Mouse (Mus musculus) intestine, embryonic 15.5 days (tissue): ENCODE measurements around the gene Ppfia4. TPM values are rescaled to one million over a fixed set of nuclear protein-coding genes. Genes with fewer than 3 reads are reported as not detected.
A peak's percentile ranks its signal among the peaks of the same experiment; 100 is the strongest.

Source experiments
- ATAC-seq: fragments of 200-750 bp; cut with Nextera tagmentation; 2 replicates; pipeline ENCODE4 v1.8.0; 2017; ENCODE audit warnings: moderate TSS enrichment, moderate library complexity
- H3K27ac ChIP-seq: fragments of 300-500 bp; sonication (generic); 2 replicates; pipeline ENCODE4 v1.5.1; 2015; ENCODE audit warnings: mild to moderate bottlenecking, inconsistent platforms
- H3K27me3 ChIP-seq: fragments of 300-500 bp; sonication (generic); replicated peaks from 2 replicates; pipeline ENCODE4 v1.6.1; 2015; ENCODE audit warnings: inconsistent platforms
- H3K36me3 ChIP-seq: fragments of 300-500 bp; sonication (generic); 2 replicates; pipeline ENCODE4 v1.6.1; 2015; ENCODE audit warnings: inconsistent platforms
- H3K4me1 ChIP-seq: fragments of 300-500 bp; sonication (generic); replicated peaks from 2 replicates; pipeline ENCODE4 v1.6.1; 2015; ENCODE audit warnings: inconsistent platforms
- H3K4me2 ChIP-seq: fragments of 300-500 bp; sonication (generic); replicated peaks from 2 replicates; pipeline ENCODE4 v1.6.1; 2015; ENCODE audit warnings: mild to moderate bottlenecking, inconsistent platforms
- H3K4me3 ChIP-seq: fragments of 300-500 bp; sonication (generic); replicated peaks from 2 replicates; pipeline ENCODE4 v1.5.1; 2015; ENCODE audit warnings: inconsistent platforms
- H3K9ac ChIP-seq: fragments of 300-500 bp; sonication (generic); 2 replicates; pipeline ENCODE4 v1.6.1; 2015; ENCODE audit warnings: inconsistent platforms
- H3K9me3 ChIP-seq: fragments of 300-500 bp; sonication (generic); 2 replicates; pipeline ENCODE4 v1.6.1; 2016; ENCODE audit warnings: inconsistent platforms
- WGBS: fragments of 180-500 bp; shearing (Covaris S2); methylation state at CpG from one replicate; pipeline ENCODE4 v1.1.7; 2015; 5-methylcytosine and 5-hydroxymethylcytosine counted together
- polyA plus RNA-seq: library from polyadenylated mRNA; unstranded; fragments of >200 nt; fragmentation: Nextera tagmentation; extraction: Ambion mirVana; gene quantifications from 2 replicates; pipeline ENCODE4 v1.2.1, GENCODE M21; 2015

Gene Ppfia4
- 3.9 and 4.4 TPM in 2 replicates for polyA plus RNA-seq

- Histone ChIP-seq H3K4me3 (no peak within 1 kb of the TSS), H3K27ac (no peak within 1 kb of the TSS), H3K4me2 (peak within 1 kb of the TSS; percentile 31; the same call in 1 of the 2 replicates), H3K9me3 (no peaks in the 10 kb centered on the region), H3K4me1 (peaks cover 12% of the 10 kb centered on the region), H3K9ac (no peak within 1 kb of the TSS), H3K27me3 (no peaks in the 10 kb centered on the region), H3K36me3 (no peaks in the 10 kb centered on the region)
- WGBS, result 40% methylated on average over 13 of the region's 13 CpGs
- peak; percentile 60 for ATAC-seq
Measured at GRCm38 (mm10) chr1:134332770-134333271, at the start of gene Ppfia4. TSS of gene Ppfia4 (minus strand) at chr1:134332928.

DNA sequence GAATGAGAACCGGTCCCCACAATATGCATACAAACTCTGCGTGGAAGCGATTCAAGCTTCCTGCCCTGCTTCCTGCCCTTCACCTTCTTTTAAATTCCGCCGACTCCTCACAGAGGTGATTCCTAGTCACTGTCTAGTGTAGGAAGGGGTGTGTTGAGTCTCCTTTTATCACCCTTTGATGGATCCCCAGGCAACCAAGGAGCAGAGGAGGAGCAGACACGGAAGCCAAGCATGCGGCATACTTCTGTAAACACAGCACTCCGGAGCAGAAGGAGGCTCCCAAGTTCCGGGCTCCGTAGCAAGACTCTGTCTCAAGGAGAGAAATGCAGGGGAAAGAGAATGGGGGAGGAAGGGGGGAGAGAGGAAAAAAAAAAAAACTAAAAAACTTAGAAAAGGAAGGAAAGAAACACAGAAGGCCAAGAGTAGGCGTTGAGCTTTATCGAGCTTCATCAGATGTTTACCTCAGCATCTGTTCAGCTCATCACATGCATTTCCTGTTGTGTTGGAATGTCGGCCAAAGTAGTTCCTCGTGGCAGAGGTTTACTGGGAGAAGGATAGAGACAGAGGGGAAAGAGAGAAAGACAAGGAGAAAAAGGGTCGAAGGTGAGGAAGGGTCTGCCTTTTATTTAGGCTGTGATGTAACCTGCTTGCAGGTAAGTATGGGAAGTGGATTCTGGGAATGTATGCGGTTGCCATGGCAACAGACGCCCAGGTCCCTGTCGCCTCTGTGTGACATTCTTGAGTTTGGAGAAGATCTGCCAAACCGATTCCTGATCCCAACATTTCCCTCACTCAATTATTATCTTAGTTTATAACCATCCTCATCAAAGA is 49.3 kb upstream of the Ppfia4 start:
- Histone ChIP-seq H3K9me3 (no peaks in the 10 kb centered on the region), H3K27me3 (no peaks in the 10 kb centered on the region), H3K4me3 (peak overlapping the region; percentile 27), H3K27ac (no peak overlapping the region), H3K9ac (peak overlapping the region; percentile 37), H3K4me2 (peak overlapping the region; percentile 73), H3K4me1 (no peaks in the 10 kb centered on the region), H3K36me3 (no peaks in the 10 kb centered on the region)
- 2% methylated on average over 19 of the region's 19 CpGs for WGBS
- no peak; the same call in 1 of the 2 replicates for ATAC-seq

GRCm38 (mm10) chr1:134381051-134381450 is 48.3 kb upstream of the Ppfia4 start:
- H3K27ac ChIP-seq, result no peak overlapping the region
- H3K4me2 ChIP-seq, result no peak overlapping the region; the same call in 1 of the 2 replicates
- ATAC-seq, result no peak
- H3K27me3 ChIP-seq, result no peaks in the 10 kb centered on the region
- H3K4me1 ChIP-seq, result no peaks in the 10 kb centered on the region
- no peak overlapping the region for H3K9ac ChIP-seq
- 65% methylated on average over 2 of the region's 2 CpGs for WGBS
- H3K36me3 ChIP-seq, result no peaks in the 10 kb centered on the region
- H3K9me3 ChIP-seq, result no peaks in the 10 kb centered on the region
- no peak overlapping the region for H3K4me3 ChIP-seq

- Histone ChIP-seq H3K9me3 (no peaks in the 10 kb centered on the region), H3K27me3 (no peaks in the 10 kb centered on the region), H3K4me2 (no peak overlapping the region), H3K4me3 (no peak overlapping the region), H3K4me1 (no peaks in the 10 kb centered on the region), H3K9ac (no peak overlapping the region), H3K36me3 (no peaks in the 10 kb centered on the region), H3K27ac (no peak overlapping the region)
- WGBS, result 69% methylated on average over 2 of the region's 2 CpGs
- ATAC-seq, result no peak
Measured at GRCm38 (mm10) chr1:134374124-134374523, 41.4 kb upstream of the Ppfia4 start.

- Histone ChIP-seq H3K27ac (no peak overlapping the region), H3K9ac (no peak overlapping the region), H3K4me3 (no peak overlapping the region), H3K27me3 (0 out of 2 replicates have a peak, but pooled peaks cover 3% of the 10 kb centered on the region), H3K4me1 (no peaks in the 10 kb centered on the region), H3K4me2 (no peak overlapping the region), H3K9me3 (no peaks in the 10 kb centered on the region), H3K36me3 (no peaks in the 10 kb centered on the region)
- ATAC-seq, result no peak
- WGBS, result 53% methylated on average over 9 of the region's 9 CpGs
Measured at GRCm38 (mm10) chr1:134368777-134369337, 36.1 kb upstream of the Ppfia4 start.

DNA sequence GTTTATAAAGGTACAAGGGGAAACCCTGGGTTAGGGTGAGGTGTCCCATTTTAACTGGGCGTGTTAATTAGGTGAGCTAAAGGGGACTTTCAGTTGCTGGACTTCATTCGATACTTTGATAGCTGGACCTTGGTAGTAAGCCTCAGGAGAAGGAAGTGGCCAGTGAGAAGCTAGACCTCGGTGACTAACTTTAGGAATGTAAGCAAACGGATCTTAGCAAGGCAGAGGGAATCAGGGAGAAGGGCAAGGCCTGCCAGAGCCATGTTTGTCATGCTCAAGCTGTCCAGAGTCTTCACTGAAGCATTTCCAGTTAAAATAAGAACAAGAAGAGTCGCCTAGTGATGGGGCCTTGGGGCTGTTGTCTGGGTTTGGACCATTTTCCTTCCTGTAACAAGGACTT is 32.8 kb upstream of the Ppfia4 start:
- no peak for ATAC-seq
- H3K9me3 ChIP-seq, result no peaks in the 10 kb centered on the region
- 0 out of 2 replicates have a peak, but pooled peaks cover 3% of the 10 kb centered on the region for H3K27me3 ChIP-seq
- no peak overlapping the region for H3K9ac ChIP-seq
- H3K4me1 ChIP-seq, result peaks cover 3% of the 10 kb centered on the region; the same call in 1 of the 2 replicates
- H3K4me3 ChIP-seq, result no peak overlapping the region
- H3K27ac ChIP-seq, result no peak overlapping the region
- WGBS, result 60% methylated on average over 5 of the region's 5 CpGs
- peaks cover 2% of the 10 kb centered on the region; the same call in 1 of the 2 replicates for H3K36me3 ChIP-seq
- no peak overlapping the region for H3K4me2 ChIP-seq

GRCm38 (mm10) chr1:134363194-134363593 is 30.5 kb upstream of the Ppfia4 start:
- H3K27me3 ChIP-seq, result no peaks in the 10 kb centered on the region
- no peak for ATAC-seq
- H3K4me3 ChIP-seq, result no peak overlapping the region
- H3K27ac ChIP-seq, result no peak overlapping the region
- H3K9me3 ChIP-seq, result no peaks in the 10 kb centered on the region
- WGBS, result 82% methylated on average over 4 of the region's 4 CpGs
- H3K4me1 ChIP-seq, result peaks cover 3% of the 10 kb centered on the region
- H3K4me2 ChIP-seq, result no peak overlapping the region
- H3K36me3 ChIP-seq, result peaks cover 8% of the 10 kb centered on the region; the same call in 1 of the 2 replicates
- H3K9ac ChIP-seq, result no peak overlapping the region

DNA sequence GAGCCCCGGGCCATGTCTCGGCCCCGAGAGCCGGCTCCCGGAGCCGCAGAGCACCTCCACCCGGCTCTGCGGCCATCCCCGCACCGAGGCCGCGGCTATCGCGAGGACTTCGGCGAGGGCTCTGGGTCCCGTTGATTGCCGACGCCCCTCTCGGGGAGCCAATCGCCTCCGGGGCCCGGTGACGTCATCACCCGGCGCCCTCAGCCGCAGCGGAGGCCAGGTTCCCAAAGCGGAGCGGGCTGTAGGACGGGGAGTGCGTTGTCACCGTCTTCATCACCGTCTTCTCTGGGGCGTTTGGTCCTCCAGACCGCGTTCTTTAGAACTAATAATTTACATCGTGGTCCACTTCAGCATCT is 29.1 kb upstream of the Ppfia4 start, which contains the start of gene Tmem183a:
Gene Tmem183a (minus strand): TSS at position 123 of the 356 bp plus-strand sequence.
- Histone ChIP-seq H3K27ac (peak within 1 kb of the TSS; percentile 84), H3K36me3 (peaks cover 12% of the 10 kb centered on the region), H3K9ac (peak within 1 kb of the TSS; percentile 97), H3K4me3 (peak within 1 kb of the TSS; percentile 86), H3K9me3 (no peaks in the 10 kb centered on the region), H3K4me2 (peak within 1 kb of the TSS; percentile 76), H3K27me3 (no peaks in the 10 kb centered on the region), H3K4me1 (peaks cover 6% of the 10 kb centered on the region)
- under 1% methylated on average over 38 of the region's 38 CpGs for WGBS
- ATAC-seq, result peak; percentile 97

GRCm38 (mm10) chr1:134361195-134361856 is 28.6 kb upstream of the Ppfia4 start:
- peaks cover 6% of the 10 kb centered on the region for H3K4me1 ChIP-seq
- H3K27me3 ChIP-seq, result no peaks in the 10 kb centered on the region
- ATAC-seq, result peak; percentile 90
- H3K4me3 ChIP-seq, result peak overlapping the region; percentile 86
- under 1% methylated on average over 31 of the region's 44 CpGs for WGBS
- peak overlapping the region; percentile 97 for H3K9ac ChIP-seq
- no peaks in the 10 kb centered on the region for H3K9me3 ChIP-seq
- H3K27ac ChIP-seq, result peak overlapping the region; percentile 84
- H3K36me3 ChIP-seq, result peaks cover 12% of the 10 kb centered on the region
- H3K4me2 ChIP-seq, result peak overlapping the region; percentile 76

GRCm38 (mm10) chr1:134360656-134361055 is 27.9 kb upstream of the Ppfia4 start:
- H3K4me3 ChIP-seq, result peak overlapping the region; percentile 86
- H3K4me1 ChIP-seq, result peaks cover 6% of the 10 kb centered on the region
- ATAC-seq, result no peak
- peak overlapping the region; percentile 76 for H3K4me2 ChIP-seq
- no peak overlapping the region; the same call in 1 of the 2 replicates for H3K9ac ChIP-seq
- peaks cover 17% of the 10 kb centered on the region for H3K36me3 ChIP-seq
- 72% methylated on average over 7 of the region's 7 CpGs for WGBS
- no peaks in the 10 kb centered on the region for H3K9me3 ChIP-seq
- H3K27ac ChIP-seq, result no peak overlapping the region
- no peaks in the 10 kb centered on the region for H3K27me3 ChIP-seq

GRCm38 (mm10) chr1:134357461-134357860 is 24.7 kb upstream of the Ppfia4 start:
- WGBS, result 59% methylated on average over 4 of the region's 4 CpGs
- H3K36me3 ChIP-seq, result peaks cover 41% of the 10 kb centered on the region
- ATAC-seq, result peak; percentile 61

GRCm38 (mm10) chr1:134353326-134353725 is 20.6 kb upstream of the Ppfia4 start:
- 94% methylated on average over 2 of the region's 2 CpGs for WGBS
- peaks cover 3% of the 10 kb centered on the region; the same call in 1 of the 2 replicates for H3K4me1 ChIP-seq
- no peak overlapping the region for H3K4me3 ChIP-seq
- H3K9me3 ChIP-seq, result no peaks in the 10 kb centered on the region
- no peak overlapping the region for H3K4me2 ChIP-seq
- no peaks in the 10 kb centered on the region for H3K27me3 ChIP-seq
- H3K27ac ChIP-seq, result no peak overlapping the region
- no peak for ATAC-seq
- peaks cover 50% of the 10 kb centered on the region for H3K36me3 ChIP-seq
- H3K9ac ChIP-seq, result no peak overlapping the region

More at GRCm38 (mm10) chr1:134357461-134357860, 24.7 kb upstream of the Ppfia4 start:
- no peak overlapping the region for H3K9ac ChIP-seq
- H3K4me3 ChIP-seq, result no peak overlapping the region
- peaks cover 6% of the 10 kb centered on the region for H3K4me1 ChIP-seq
- no peak overlapping the region for H3K27ac ChIP-seq
- H3K9me3 ChIP-seq, result no peaks in the 10 kb centered on the region
- no peaks in the 10 kb centered on the region for H3K27me3 ChIP-seq
- no peak overlapping the region for H3K4me2 ChIP-seq
